ENCODE assay signal across 21 mouse cellular contexts in genomic region chr10:67461862-67462261, GRCm38 (mm10).
DNase-seq lines count a peak whose midpoint lies in the region; ATAC-seq and TF ChIP-seq lines count a peak whose summit lies in the region.
"Had no signal": no experiment of that assay in that cellular context is flagged by ENCODE, and none has a peak within 500 bp of the region (broad histone marks: within the 10 kb centered on the region; RNA-seq: fewer than 3 reads in every experiment).

No protein-coding gene starts in this region.

- H3K9ac ChIP-seq in forebrain, embryonic 16.5 days (replicated peaks; ENCODE audit: low read depth, low read length), result no peak overlapping the region
- H3K9ac ChIP-seq in forebrain, embryonic 15.5 days (replicated peaks), result no peak overlapping the region
- H3K9ac ChIP-seq in lung, embryonic 14.5 days, result no peak overlapping the region
- H3K9ac ChIP-seq: embryonic facial prominence, embryonic 12.5 days; forebrain, embryonic 13.5 days; forebrain, postnatal 0 days had no signal

- no peaks in the 10 kb centered on the region for H3K36me3 ChIP-seq in forebrain, embryonic 16.5 days (ENCODE audit: control insufficient read depth, insufficient read depth)
- H3K36me3 ChIP-seq in forebrain, embryonic 15.5 days, result no peaks in the 10 kb centered on the region
- H3K36me3 ChIP-seq in lung, embryonic 14.5 days (ENCODE audit: insufficient read depth), result no peaks in the 10 kb centered on the region
- H3K36me3 ChIP-seq: embryonic facial prominence, embryonic 10.5 days; embryonic facial prominence, embryonic 12.5 days; G1E had no signal

- TF ChIP-seq POLR2A in brain, embryonic 14.5 days (IDR thresholded peaks at IDR 0.05; ENCODE audit: borderline replicate concordance, extremely low read depth, insufficient read depth, insufficient read length, poor library complexity, severe bottlenecking), result no peak

- no peak overlapping the region for H3K27ac ChIP-seq in forebrain, embryonic 16.5 days (ENCODE audit: low read length)
- no peak overlapping the region for H3K27ac ChIP-seq in forebrain, embryonic 15.5 days (replicated peaks)
- H3K27ac ChIP-seq in lung, embryonic 14.5 days (ENCODE audit: low read depth), result no peak overlapping the region
- H3K27ac ChIP-seq: embryonic facial prominence, embryonic 10.5 days; embryonic facial prominence, embryonic 12.5 days; forebrain, embryonic 13.5 days had no signal

- DNase-seq in lung, embryonic 14.5 days, result peak; percentile 50
- DNase-seq in lung, adult 18-20 months, result no peak
- DNase-seq in R1 (ENCODE audit: low read depth, low spot score), result peak; percentile 62
- DNase-seq in brain, embryonic 14.5 days (ENCODE audit: low read depth), result peak; percentile 26
- DNase-seq in right cerebral cortex, postnatal 10 days (ENCODE audit: low spot score in 2 of 2), result no peak
- DNase-seq in kidney, adult 18-20 months, result no peak
- DNase-seq: B cell, adult 2 months; cerebellum, adult 11-12 months; cerebellum, adult 2 months; cerebellum, adult 9-10 months; cerebellum, postnatal 10 days; cerebellum, postnatal 25 days; forebrain, postnatal 0 days had no signal

- H3K4me3 ChIP-seq in forebrain, embryonic 16.5 days (replicated peaks; ENCODE audit: low read length), result no peak overlapping the region
- no peak overlapping the region for H3K4me3 ChIP-seq in forebrain, embryonic 15.5 days
- H3K4me3 ChIP-seq in lung, embryonic 14.5 days (ENCODE audit: low read depth, low read length), result no peak overlapping the region
- H3K4me3 ChIP-seq: embryonic facial prominence, embryonic 10.5 days; embryonic facial prominence, embryonic 12.5 days; forebrain, embryonic 13.5 days had no signal

- ATAC-seq in forebrain, embryonic 16.5 days, result peak; percentile 38; the same call in 1 of the 2 replicates
- ATAC-seq in forebrain, embryonic 15.5 days (replicated peaks), result no peak; the same call in 1 of the 2 replicates
- no peak for ATAC-seq in lung, embryonic 14.5 days (ENCODE audit: insufficient read depth)
- ATAC-seq: CD4-positive, CD25-positive, alpha-beta regulatory T cell, adult 4 months; forebrain, embryonic 13.5 days; forebrain, postnatal 0 days had no signal

- H3K27me3 ChIP-seq in forebrain, embryonic 16.5 days (replicated peaks; ENCODE audit: control insufficient read depth, insufficient read depth, low read length), result no peaks in the 10 kb centered on the region
- H3K27me3 ChIP-seq in forebrain, embryonic 15.5 days, result no peaks in the 10 kb centered on the region
- no peaks in the 10 kb centered on the region for H3K27me3 ChIP-seq in lung, embryonic 14.5 days (ENCODE audit: insufficient read depth, low read length)
- H3K27me3 ChIP-seq: CH12.LX; embryonic facial prominence, embryonic 12.5 days; forebrain, embryonic 13.5 days had no signal

- WGBS in forebrain, embryonic 16.5 days, result 51% methylated on average over 1 of the region's 1 CpGs
- WGBS in forebrain, embryonic 15.5 days, result 50% methylated on average over 1 of the region's 1 CpGs
- WGBS in lung, embryonic 14.5 days, result 30% methylated on average over 1 of the region's 1 CpGs

- TF ChIP-seq CTCF in lung, embryonic 14.5 days (IDR thresholded peaks at IDR 0.05; ENCODE audit: low read depth), result no peak
- no peak for TF ChIP-seq CTCF in brain, embryonic 14.5 days (IDR thresholded peaks at IDR 0.05; ENCODE audit: borderline replicate concordance, extremely low read depth, insufficient read depth, insufficient read length)

- H3K4me2 ChIP-seq in forebrain, embryonic 16.5 days (ENCODE audit: low read length), result no peak overlapping the region
- H3K4me2 ChIP-seq in forebrain, embryonic 15.5 days (replicated peaks), result no peak overlapping the region
- H3K4me2 ChIP-seq in lung, embryonic 14.5 days, result no peak overlapping the region
- H3K4me2 ChIP-seq: embryonic facial prominence, embryonic 12.5 days; forebrain, embryonic 13.5 days had no signal

- peaks cover 3% of the 10 kb centered on the region; the same call in 1 of the 2 replicates for H3K9me3 ChIP-seq in forebrain, embryonic 16.5 days (ENCODE audit: control insufficient read depth, low read length)
- no peaks in the 10 kb centered on the region for H3K9me3 ChIP-seq in forebrain, embryonic 15.5 days
- H3K9me3 ChIP-seq in lung, embryonic 14.5 days (ENCODE audit: low read depth, low read length), result no peaks in the 10 kb centered on the region
- H3K9me3 ChIP-seq: embryonic facial prominence, embryonic 10.5 days; embryonic facial prominence, embryonic 12.5 days; forebrain, embryonic 13.5 days; G1E had no signal

- H3K4me1 ChIP-seq in forebrain, embryonic 16.5 days (replicated peaks; ENCODE audit: control insufficient read depth, insufficient read depth, low read length), result peaks cover 3% of the 10 kb centered on the region; the same call in 1 of the 2 replicates
- H3K4me1 ChIP-seq in forebrain, embryonic 15.5 days, result peaks cover 5% of the 10 kb centered on the region; the same call in 1 of the 2 replicates
- no peaks in the 10 kb centered on the region for H3K4me1 ChIP-seq in lung, embryonic 14.5 days (ENCODE audit: insufficient read depth)
- H3K4me1 ChIP-seq: embryonic facial prominence, embryonic 12.5 days had no signal

Comparison
In these comparisons a context has a peak if more than half of its experiments do, and no peak if none do; other contexts are left out.
1. DNase-seq: peak in lung, embryonic 14.5 days (single experiment), R1 (single experiment) and brain, embryonic 14.5 days (single experiment); none in lung, adult 18-20 months (0 of 2), right cerebral cortex, postnatal 10 days (0 of 2) and kidney, adult 18-20 months (single experiment).